Mouse (Mus musculus): ENCODE measurements around the gene Brms1.

Gene Brms1

DNA sequence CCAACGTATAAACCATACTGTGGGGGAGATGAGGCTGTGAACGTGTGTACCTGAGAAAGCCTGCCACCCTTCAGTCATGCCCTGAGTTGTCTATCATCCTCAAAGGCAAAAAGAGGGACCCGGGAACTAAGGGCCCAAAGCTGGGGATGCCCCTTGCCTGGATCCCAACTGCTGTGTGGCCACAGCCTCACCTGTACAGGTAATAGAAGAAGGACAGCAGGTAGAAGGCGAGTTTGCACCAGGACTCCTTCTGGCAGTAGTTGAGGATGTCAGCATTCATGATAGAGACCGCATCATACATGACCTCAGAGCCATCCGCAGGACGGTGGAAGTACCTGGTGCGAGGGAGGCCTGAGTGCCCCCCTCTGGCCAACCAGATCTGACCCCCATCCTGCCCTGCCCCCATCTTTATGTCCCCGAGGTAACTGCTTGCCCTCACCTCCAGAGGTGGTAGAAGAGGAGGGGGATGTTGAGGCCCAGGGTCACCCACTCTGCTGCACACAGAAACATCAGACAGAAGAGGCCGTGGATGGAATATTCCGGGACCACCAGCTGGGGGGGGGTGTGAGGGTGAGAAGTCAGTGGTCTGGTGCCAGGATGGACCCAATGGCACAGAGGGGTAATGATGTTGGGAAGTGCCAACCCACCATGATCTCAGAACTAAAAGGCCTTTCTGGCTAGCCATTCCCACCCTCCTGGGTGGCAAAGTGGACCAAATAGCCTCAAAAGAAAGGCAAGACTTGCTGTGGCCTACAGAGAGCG, 52.5 kb downstream of the Brms1 start:
- no peak for DNase-seq

DNA sequence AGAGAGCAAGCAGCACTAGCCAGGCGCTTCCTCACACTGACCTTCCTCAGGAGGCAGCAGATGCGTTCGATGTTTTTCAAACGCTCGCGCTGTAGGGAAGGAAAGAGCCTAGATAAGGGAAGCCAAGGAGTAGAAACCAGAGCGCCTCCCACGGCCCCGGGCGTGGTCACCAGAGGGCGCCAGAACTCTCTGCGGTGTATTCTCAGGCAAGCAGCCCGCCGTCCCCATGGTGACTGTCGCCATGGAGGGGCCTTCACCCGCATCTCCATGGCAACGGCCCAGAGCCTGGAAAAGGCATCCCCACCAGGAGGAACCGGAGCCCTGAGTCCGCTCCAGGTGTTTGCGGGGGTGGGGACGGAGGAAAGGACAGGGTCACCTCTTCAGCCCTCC, 53.1 kb downstream of the Brms1 start:
- peak; percentile 97 for DNase-seq

DNA sequence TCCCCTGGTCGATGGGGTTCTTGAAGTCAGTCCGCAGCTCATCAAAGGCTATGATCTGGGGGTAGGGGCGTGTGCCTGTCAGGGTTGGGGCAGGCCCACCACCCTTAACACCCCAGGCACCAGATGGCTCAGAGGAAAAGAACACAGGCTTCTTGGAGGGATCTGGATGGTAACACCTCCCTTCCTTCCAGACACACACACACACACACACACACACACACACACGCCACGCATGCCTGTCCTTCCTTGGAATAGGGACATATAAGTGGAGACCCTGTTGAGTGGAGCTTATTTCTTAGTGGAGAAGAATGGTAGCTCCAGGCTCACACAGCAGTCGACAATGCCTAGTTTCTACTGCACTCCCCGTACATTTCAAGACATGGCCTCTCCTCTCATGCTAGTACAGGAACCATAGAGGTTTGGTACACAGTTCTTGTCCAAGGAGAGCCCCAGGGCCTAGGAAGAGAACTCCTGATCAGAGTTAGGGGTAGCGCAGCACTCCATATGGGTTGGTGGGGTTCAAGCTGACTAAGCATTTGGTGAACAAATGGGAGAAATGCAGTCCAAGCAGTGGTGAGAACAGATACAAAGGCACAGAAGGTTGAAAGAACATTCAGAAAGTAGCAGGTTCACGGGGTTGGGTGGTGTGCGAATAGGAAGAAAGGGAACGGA, 53.7 kb downstream of the Brms1 start:
- no peak for DNase-seq

DNA sequence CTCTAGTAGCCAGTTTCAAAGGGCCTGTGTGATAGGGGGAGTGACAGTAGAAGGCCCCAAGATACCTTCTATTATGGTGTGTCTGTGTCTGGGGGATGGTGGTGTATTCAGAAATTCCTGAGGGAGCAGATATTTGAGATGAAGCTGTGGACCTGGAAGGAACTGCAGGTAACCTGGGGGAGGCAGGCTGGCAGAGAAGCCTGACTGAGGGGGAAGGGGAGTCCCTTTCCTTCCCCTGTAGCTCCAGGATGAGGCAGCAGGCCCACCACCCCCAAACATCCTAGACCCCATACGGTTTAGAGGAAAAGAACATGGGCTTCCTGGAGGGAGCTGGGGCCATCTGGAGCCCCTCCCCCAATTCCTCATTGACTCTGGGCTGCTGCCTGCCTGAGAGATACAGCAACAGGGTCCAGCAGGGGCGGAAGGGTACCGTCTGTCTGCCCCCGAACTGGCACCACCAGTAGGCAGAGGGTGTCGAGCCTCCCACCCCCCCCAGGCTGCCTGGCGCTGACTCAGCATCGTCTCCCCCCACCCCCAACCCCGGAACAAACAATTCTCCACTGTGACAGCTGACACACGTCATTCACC, 54.8 kb downstream of the Brms1 start:
- DNase-seq, result no peak

DNA sequence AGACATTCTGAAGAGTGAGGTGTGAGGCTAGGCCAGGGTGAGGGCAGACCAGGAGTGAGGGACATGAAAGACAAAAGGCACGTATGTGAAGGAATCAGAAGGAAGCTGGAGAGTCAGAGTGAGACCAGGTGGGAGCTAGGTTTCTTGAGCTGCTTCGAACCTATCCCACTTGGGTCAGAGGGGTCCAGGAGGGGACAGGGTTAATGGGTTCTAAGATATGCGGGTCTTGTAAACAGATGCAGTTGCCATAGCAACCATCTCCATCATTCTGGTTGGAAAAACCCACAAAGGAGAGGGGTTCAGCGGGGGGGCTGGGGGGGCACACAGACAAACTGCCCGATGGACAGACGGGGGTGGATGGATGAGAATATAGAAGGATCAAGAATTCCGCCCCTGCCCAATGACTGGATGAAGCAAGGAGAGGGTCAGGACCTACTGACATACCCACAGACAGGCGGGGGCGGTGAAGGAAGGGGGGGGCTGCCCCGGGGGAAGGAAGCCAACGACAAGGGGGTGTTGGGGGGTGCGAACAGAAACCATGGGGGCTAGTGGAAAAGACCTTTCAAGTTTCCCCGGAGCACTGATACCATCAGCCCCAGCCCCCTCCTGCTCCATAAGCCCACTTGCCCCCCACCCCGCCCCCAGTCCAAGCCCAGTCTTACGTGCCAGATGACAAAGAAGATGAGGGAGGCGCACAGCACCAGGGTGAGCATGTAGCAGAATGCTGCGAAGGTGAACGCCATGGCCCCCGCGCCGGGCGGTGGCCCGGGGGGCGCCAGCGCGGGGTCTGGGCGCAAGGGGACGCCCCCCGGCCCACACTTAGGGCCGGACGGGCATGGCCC, 56.6 kb downstream of the Brms1 start:
- no peak for DNase-seq

DNA sequence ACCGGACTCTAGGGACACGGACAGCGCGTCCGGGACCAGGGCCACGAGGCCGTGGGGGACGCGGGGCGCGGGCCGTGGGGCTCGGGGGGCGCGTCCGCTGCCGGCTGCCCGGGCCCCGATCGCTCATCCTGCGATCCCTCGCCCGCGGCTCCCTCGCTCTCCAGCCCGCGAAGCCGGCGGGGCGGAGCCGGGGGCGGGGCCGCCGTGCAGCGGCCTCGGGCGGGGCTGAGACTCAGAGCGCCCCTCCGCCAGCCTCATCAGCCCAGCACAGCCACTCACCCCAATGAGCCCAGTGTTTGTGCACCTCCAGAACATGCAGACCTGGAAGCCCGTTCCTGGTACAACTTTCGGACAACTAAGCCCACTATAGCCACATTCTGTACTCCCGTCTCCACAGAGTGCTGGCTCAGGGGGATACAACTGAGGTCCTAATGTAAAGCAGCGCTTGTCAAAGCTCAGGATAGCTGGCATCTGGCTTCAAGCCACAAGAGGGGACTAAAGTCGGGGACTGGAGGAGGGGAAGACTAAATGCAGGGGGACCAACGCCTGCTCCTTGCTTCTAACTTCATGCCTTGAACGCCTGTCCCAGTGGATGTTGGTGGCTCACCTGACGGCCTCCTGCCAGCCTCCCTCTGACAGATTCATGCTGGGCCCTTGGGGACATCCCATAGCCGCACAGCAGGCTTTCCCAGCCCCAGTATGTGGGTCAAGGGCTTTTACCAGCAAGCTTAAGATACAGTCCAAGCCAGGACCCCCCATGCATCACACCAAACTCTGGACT, 57.4 kb downstream of the Brms1 start, which contains the start of gene Cnih2:
Cnih2 (minus strand) TSS at position 159 of the 781 bp plus-strand sequence.
- DNase-seq, result peak; percentile 82
